Mouse (Mus musculus): ENCODE results near the gene Cacna2d2.

Gene Cacna2d2

GRCm38 (mm10) chr9:107539940-107540339 lies 140.5 kb downstream of the Cacna2d2 start:
- DNase-seq (ENCODE audit: low spot score in 2 of 2): no peak

GRCm38 (mm10) chr9:107540420-107540819 lies 141.0 kb downstream of the Cacna2d2 start:
- no peak for DNase-seq (ENCODE audit: low spot score in 2 of 2)

GRCm38 (mm10) chr9:107541005-107541404 lies 141.6 kb downstream of the Cacna2d2 start:
- no peak for DNase-seq (ENCODE audit: low spot score in 2 of 2)

GRCm38 (mm10) chr9:107541474-107542351 lies 142.3 kb downstream of the Cacna2d2 start, which contains the start of the genes Cyb561d2 and Nprl2:
Gene Cyb561d2 (minus strand): TSS chr9:107542193.
Gene Nprl2 (plus strand): TSS chr9:107542226.
- peak; percentile 87 to 94 for DNase-seq (ENCODE audit: low spot score in 2 of 2)

GRCm38 (mm10) chr9:107542352-107542686 lies 142.9 kb downstream of the Cacna2d2 start:
- no peak for DNase-seq (ENCODE audit: low spot score in 2 of 2)

- DNase-seq (ENCODE audit: low spot score in 2 of 2): no peak
These were observed 143.3 kb downstream of the Cacna2d2 start for GRCm38 (mm10) chr9:107542721-107543120.

GRCm38 (mm10) chr9:107543299-107543698 lies 143.9 kb downstream of the Cacna2d2 start:
- no peak for DNase-seq (ENCODE audit: low spot score in 2 of 2)

GRCm38 (mm10) chr9:107544196-107544700 lies 144.8 kb downstream of the Cacna2d2 start:
- DNase-seq (ENCODE audit: low spot score in 2 of 2): no peak

GRCm38 (mm10) chr9:107544729-107545128 lies 145.3 kb downstream of the Cacna2d2 start:
- no peak for DNase-seq (ENCODE audit: low spot score in 2 of 2)

GRCm38 (mm10) chr9:107545199-107545598 lies 145.8 kb downstream of the Cacna2d2 start:
- DNase-seq (ENCODE audit: low spot score in 2 of 2): no peak

GRCm38 (mm10) chr9:107545602-107546001 lies 146.2 kb downstream of the Cacna2d2 start:
- DNase-seq (ENCODE audit: low spot score in 2 of 2): peak in 1 of 2 experiments; percentile 74

GRCm38 (mm10) chr9:107547026-107547425 lies 147.6 kb downstream of the Cacna2d2 start, which contains the start of gene Zmynd10:
Gene Zmynd10 (plus strand): TSS chr9:107547298.
- peak; percentile 81 to 90 for DNase-seq (ENCODE audit: low spot score in 2 of 2)

GRCm38 (mm10) chr9:107547957-107548356 lies 148.5 kb downstream of the Cacna2d2 start:
- no peak for DNase-seq (ENCODE audit: low spot score in 2 of 2)

GRCm38 (mm10) chr9:107548820-107549219 lies 149.4 kb downstream of the Cacna2d2 start:
- no peak for DNase-seq (ENCODE audit: low spot score in 2 of 2)

- no peak for DNase-seq (ENCODE audit: low spot score in 2 of 2)
These were observed 150.1 kb downstream of the Cacna2d2 start for GRCm38 (mm10) chr9:107549297-107550074.

GRCm38 (mm10) chr9:107550491-107551116 lies 151.2 kb downstream of the Cacna2d2 start:
- no peak for DNase-seq (ENCODE audit: low spot score in 2 of 2)

- DNase-seq (ENCODE audit: low spot score in 2 of 2): no peak
These were observed 151.9 kb downstream of the Cacna2d2 start, which contains the start of gene Rassf1 for GRCm38 (mm10) chr9:107551117-107551889. Gene Rassf1 (plus strand): TSS chr9:107551555.

- DNase-seq (ENCODE audit: low spot score in 2 of 2): no peak
These were observed 152.5 kb downstream of the Cacna2d2 start for GRCm38 (mm10) chr9:107551890-107552355.

GRCm38 (mm10) chr9:107552690-107553393 lies 153.4 kb downstream of the Cacna2d2 start:
- no peak for DNase-seq (ENCODE audit: low spot score in 2 of 2)
